Mouse (Mus musculus) gastrocnemius, adult 2 months (tissue): ENCODE data around the gene Scml4. TPM values are rescaled to one million over a fixed set of nuclear protein-coding genes. Genes with fewer than 3 reads are reported as not detected.

Experiments used
- DNase-seq: peaks from one replicate; pipeline ENCODE4 v3.0.0; 2022
- H3K27ac ChIP-seq: fragments of 200-600 bp; 2 replicates; pipeline ENCODE4 v1.8.1; 2022; ENCODE audit warnings: mild to moderate bottlenecking
- H3K4me3 ChIP-seq: fragments of 200-600 bp; 2 replicates; pipeline ENCODE4 v1.8.1; 2022; ENCODE audit warnings: mild to moderate bottlenecking, moderate library complexity
- CTCF ChIP-seq: fragments of 200-600 bp; IDR thresholded peaks from 2 replicates; pipeline ENCODE4 v1.8.1; 2022; ENCODE audit warnings: antibody characterized with exemption, mild to moderate bottlenecking, moderate library complexity
- intact Hi-C: fragments of 180-260 bp; cut with DNase I; formaldehyde crosslinking; loops from one replicate; pipeline ENCODE4 v1.15.1; 2025
- total RNA-seq, 2 experiments: library from RNA; stranded (reverse); gene quantifications; 2 replicates each; pipeline ENCODE4 v1.2.3; 2021

Scml4 gene
- total RNA-seq, 2 experiments from 2014 or later = 0.46 to 0.59 TPM

GRCm38 (mm10) chr10:42963061-42963460 is 102.9 kb downstream of the Scml4 start:
- no peak overlapping the region for H3K27ac ChIP-seq
- no peak overlapping the region for H3K4me3 ChIP-seq
- DNase-seq = no peak
- TF ChIP-seq CTCF = no peak
- intact Hi-C loops = no loop called here

- Histone ChIP-seq H3K4me3 (no peak overlapping the region), H3K27ac (no peak overlapping the region)
- no peak for DNase-seq
- intact Hi-C loops = no loop called here
- TF ChIP-seq CTCF = no peak
Measured at GRCm38 (mm10) chr10:42968332-42968731, 108.2 kb downstream of the Scml4 start.

- peak; percentile 75 for DNase-seq
- intact Hi-C loops = no loop called here
- no peak overlapping the region for H3K4me3 ChIP-seq
Measured at GRCm38 (mm10) chr10:42972504-42973172, 112.5 kb downstream of the Scml4 start.

GRCm38 (mm10) chr10:42973537-42973936 is 113.4 kb downstream of the Scml4 start:
- TF ChIP-seq CTCF = no peak
- H3K4me3 ChIP-seq = no peak overlapping the region
- intact Hi-C loops = no loop called here
- DNase-seq = no peak
- H3K27ac ChIP-seq = no peak overlapping the region

More at GRCm38 (mm10) chr10:42972504-42973172, 112.5 kb downstream of the Scml4 start:
- no peak overlapping the region for H3K27ac ChIP-seq
- TF ChIP-seq CTCF = peak; percentile 61

- Histone ChIP-seq H3K4me3 (no peak overlapping the region), H3K27ac (no peak overlapping the region)
- intact Hi-C loops = no loop called here
- no peak for TF ChIP-seq CTCF
- no peak for DNase-seq
Measured at GRCm38 (mm10) chr10:42976577-42976976, 116.4 kb downstream of the Scml4 start.

GRCm38 (mm10) chr10:42978346-42978745 is 118.2 kb downstream of the Scml4 start:
- Histone ChIP-seq H3K4me3 (no peak overlapping the region), H3K27ac (no peak overlapping the region)
- no peak for TF ChIP-seq CTCF
- intact Hi-C loops = no loop called here
- DNase-seq = no peak

GRCm38 (mm10) chr10:42980999-42981757 is 121.0 kb downstream of the Scml4 start:
- H3K4me3 ChIP-seq = no peak overlapping the region
- intact Hi-C loops = loop anchor here (10.0 kb wide), 2 partner anchors 394 to 474 kb away; no protein-coding TSS in a partner anchor
- no peak for DNase-seq
- TF ChIP-seq CTCF = peak; percentile 28; the same call in 1 of the 2 replicates
- H3K27ac ChIP-seq = no peak overlapping the region

GRCm38 (mm10) chr10:42984886-42985285 is 124.7 kb downstream of the Scml4 start:
- intact Hi-C loops = loop anchor here (5.0 to 10.0 kb wide), 3 partner anchors 187 to 470 kb away; partner anchors contain the start of genes 9030612E09Rik and Sobp
- no peak for DNase-seq
- no peak for TF ChIP-seq CTCF

GRCm38 (mm10) chr10:42987594-42988052 is 127.5 kb downstream of the Scml4 start:
- H3K4me3 ChIP-seq = peak overlapping the region; percentile 65
- peak; percentile 81 for DNase-seq
- intact Hi-C loops = loop anchor here (1.0 to 10.0 kb wide), 6 partner anchors 29 to 467 kb away; partner anchors contain the start of genes 9030612E09Rik and Sobp
- TF ChIP-seq CTCF = peak; percentile 75
- H3K27ac ChIP-seq = peak overlapping the region; percentile 94

More at GRCm38 (mm10) chr10:42984886-42985285, 124.7 kb downstream of the Scml4 start:
- peak overlapping the region; percentile 38 for H3K27ac ChIP-seq
- H3K4me3 ChIP-seq = no peak overlapping the region

- Histone ChIP-seq H3K4me3 (peak overlapping the region; percentile 65), H3K27ac (peak overlapping the region; percentile 94)
- intact Hi-C loops = loop anchor here (2.0 to 10.0 kb wide), 4 partner anchors 46 to 466 kb away; partner anchors contain the start of genes 9030612E09Rik and Sobp
- TF ChIP-seq CTCF = no peak
- DNase-seq = peak; percentile 93
Measured at GRCm38 (mm10) chr10:42988627-42989026, 128.5 kb downstream of the Scml4 start.

GRCm38 (mm10) chr10:42989910-42990309 is 129.7 kb downstream of the Scml4 start:
- Histone ChIP-seq H3K27ac (peak overlapping the region; percentile 94), H3K4me3 (no peak overlapping the region)
- peak; percentile 88 for TF ChIP-seq CTCF
- DNase-seq = peak; percentile 64
- intact Hi-C loops = loop anchor here (2.0 to 10.0 kb wide), 5 partner anchors 45 to 465 kb away; partner anchors contain the start of genes 9030612E09Rik, Pdss2 and Sobp

- intact Hi-C loops = loop anchor here (5.0 kb wide), 1 partner anchor 231 kb away; the partner anchor contains the start of gene Pdss2
- TF ChIP-seq CTCF = no peak
- no peak for DNase-seq
- no peak overlapping the region for H3K4me3 ChIP-seq
- no peak overlapping the region for H3K27ac ChIP-seq
Measured at GRCm38 (mm10) chr10:42991018-42991417, 130.8 kb downstream of the Scml4 start.
